Mouse (Mus musculus) splenic B cell, adult 2 months (primary cell): ENCODE data around the gene Yars.

ENCODE experiments used
- DNase-seq: peaks from one replicate; pipeline ENCODE4 v3.0.0-alpha.2; 2011; ENCODE audit warnings: low read depth, low spot score
- H3K27me3 ChIP-seq: 2 replicates; pipeline ENCODE4 v1.6.1; 2012; ENCODE audit warnings: mild to moderate bottlenecking, low read length, moderate library complexity, mixed read lengths; ENCODE audit not compliant: control insufficient read depth, poor library complexity, insufficient read depth, severe bottlenecking
- H3K36me3 ChIP-seq: 2 replicates; pipeline ENCODE4 v1.6.1; 2012; ENCODE audit warnings: mild to moderate bottlenecking, low read length, moderate library complexity, mixed read lengths; ENCODE audit not compliant: control insufficient read depth, poor library complexity, insufficient read depth, severe bottlenecking

Yars gene

GRCm38 (mm10) chr4:129266821-129267220, 77.3 kb downstream of the Yars start:
- Histone ChIP-seq H3K36me3 (no peaks in the 10 kb centered on the region), H3K27me3 (no peaks in the 10 kb centered on the region; the same call in 1 of the 2 replicates)
- DNase-seq = no peak

- no peaks in the 10 kb centered on the region for H3K36me3 ChIP-seq
- DNase-seq = no peak
- H3K27me3 ChIP-seq = no peaks in the 10 kb centered on the region; the same call in 1 of the 2 replicates
Measured at GRCm38 (mm10) chr4:129268698-129269097, 79.1 kb downstream of the Yars start.
